Mouse (Mus musculus): Measurements from ENCODE around the gene Notch1. TPM values are rescaled to one million over a fixed set of nuclear protein-coding genes. Genes with fewer than 3 reads are reported as not detected.

The Notch1 gene
- polyA plus RNA-seq, 1 experiment from 2014 or later: 13.7 TPM

DNA sequence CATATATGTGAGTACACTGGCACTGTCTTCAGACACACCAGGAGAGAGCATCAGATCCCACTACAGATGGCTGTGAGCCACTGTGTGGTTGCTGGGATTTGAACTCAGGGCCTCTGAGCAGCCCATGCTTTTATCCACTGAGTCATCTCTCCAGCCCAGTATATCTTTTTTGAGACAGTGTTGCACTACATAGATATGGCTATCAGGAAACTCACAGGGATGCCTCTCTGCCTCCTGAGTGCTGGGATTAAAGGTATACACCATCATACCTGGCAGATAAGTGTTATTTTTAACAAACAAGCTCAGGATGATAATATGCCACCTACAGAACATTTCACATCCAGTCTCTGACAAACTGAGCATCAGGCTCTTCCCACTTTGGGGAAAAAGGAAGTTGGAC is 99.4 kb downstream of the Notch1 start:
- no peak overlapping the region for H3K9ac ChIP-seq (replicated peaks)
- no peak overlapping the region for H3K4me3 ChIP-seq (replicated peaks)
- no peak overlapping the region for H3K27ac ChIP-seq
- ATAC-seq (ENCODE audit: insufficient number of reproducible peaks, insufficient read depth, low FRiP score, low TSS enrichment, low read depth): no peak
- H3K4me2 ChIP-seq: no peak overlapping the region
- no peaks in the 10 kb centered on the region for H3K9me3 ChIP-seq
- H3K27me3 ChIP-seq: no peaks in the 10 kb centered on the region
- H3K36me3 ChIP-seq: peaks cover 99% of the 10 kb centered on the region
- H3K4me1 ChIP-seq (replicated peaks): no peaks in the 10 kb centered on the region

GRCm38 (mm10) chr2:26410931-26411411 is 105.5 kb downstream of the Notch1 start:
- Histone ChIP-seq H3K27me3 (no peaks in the 10 kb centered on the region), H3K27ac (no peak overlapping the region), H3K36me3 (peaks cover 73% of the 10 kb centered on the region), H3K4me1 (replicated peaks) (peaks cover 25% of the 10 kb centered on the region), H3K9ac (replicated peaks) (peak overlapping the region; percentile 12; the same call in 1 of the 2 replicates), H3K9me3 (no peaks in the 10 kb centered on the region), H3K4me3 (replicated peaks) (no peak overlapping the region), H3K4me2 (no peak overlapping the region)
- ATAC-seq (ENCODE audit: insufficient number of reproducible peaks, insufficient read depth, low FRiP score, low TSS enrichment, low read depth): no peak
- 81% methylated on average over 4 of the region's 5 CpGs for WGBS

- no peak overlapping the region for H3K27ac ChIP-seq
These were observed 106.4 kb downstream of the Notch1 start for GRCm38 (mm10) chr2:26410091-26410490.

DNA sequence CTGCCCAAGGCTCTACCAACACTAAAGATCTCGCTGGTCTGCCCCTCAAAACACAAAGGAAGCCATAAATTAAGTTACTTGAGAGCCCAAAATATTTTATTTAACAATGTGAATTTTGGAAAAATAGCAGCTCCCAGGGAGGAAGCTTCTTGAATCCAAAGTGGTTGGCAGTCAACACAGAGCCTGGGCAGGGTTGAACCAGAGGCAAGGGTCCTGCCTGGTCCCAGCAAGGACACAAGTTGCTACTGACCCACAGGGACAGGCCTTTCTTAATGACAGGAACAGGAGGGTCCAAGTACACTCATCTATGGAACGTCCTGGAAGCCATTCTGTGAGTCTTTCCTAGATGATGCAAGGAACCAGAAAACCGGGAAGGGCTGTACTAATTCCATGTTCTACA is 107.1 kb downstream of the Notch1 start:
- Histone ChIP-seq H3K4me1 (replicated peaks) (peaks cover 41% of the 10 kb centered on the region), H3K4me2 (no peak overlapping the region; the same call in 1 of the 2 replicates), H3K9me3 (no peaks in the 10 kb centered on the region), H3K27ac (no peak overlapping the region), H3K27me3 (no peaks in the 10 kb centered on the region), H3K36me3 (peaks cover 67% of the 10 kb centered on the region), H3K9ac (replicated peaks) (no peak overlapping the region), H3K4me3 (replicated peaks) (peak overlapping the region; percentile 89)
- no peak for ATAC-seq (ENCODE audit: insufficient number of reproducible peaks, insufficient read depth, low FRiP score, low TSS enrichment, low read depth)
- WGBS: 61% methylated on average over 3 of the region's 3 CpGs

More at GRCm38 (mm10) chr2:26410091-26410490, 106.4 kb downstream of the Notch1 start:
- ATAC-seq (ENCODE audit: insufficient number of reproducible peaks, insufficient read depth, low FRiP score, low TSS enrichment, low read depth): no peak
- Histone ChIP-seq H3K4me1 (replicated peaks) (peaks cover 34% of the 10 kb centered on the region), H3K27me3 (no peaks in the 10 kb centered on the region), H3K9ac (replicated peaks) (no peak overlapping the region), H3K36me3 (peaks cover 73% of the 10 kb centered on the region), H3K4me3 (replicated peaks) (no peak overlapping the region), H3K4me2 (no peak overlapping the region), H3K9me3 (no peaks in the 10 kb centered on the region)
- 70% methylated on average over 5 of the region's 5 CpGs for WGBS

DNA sequence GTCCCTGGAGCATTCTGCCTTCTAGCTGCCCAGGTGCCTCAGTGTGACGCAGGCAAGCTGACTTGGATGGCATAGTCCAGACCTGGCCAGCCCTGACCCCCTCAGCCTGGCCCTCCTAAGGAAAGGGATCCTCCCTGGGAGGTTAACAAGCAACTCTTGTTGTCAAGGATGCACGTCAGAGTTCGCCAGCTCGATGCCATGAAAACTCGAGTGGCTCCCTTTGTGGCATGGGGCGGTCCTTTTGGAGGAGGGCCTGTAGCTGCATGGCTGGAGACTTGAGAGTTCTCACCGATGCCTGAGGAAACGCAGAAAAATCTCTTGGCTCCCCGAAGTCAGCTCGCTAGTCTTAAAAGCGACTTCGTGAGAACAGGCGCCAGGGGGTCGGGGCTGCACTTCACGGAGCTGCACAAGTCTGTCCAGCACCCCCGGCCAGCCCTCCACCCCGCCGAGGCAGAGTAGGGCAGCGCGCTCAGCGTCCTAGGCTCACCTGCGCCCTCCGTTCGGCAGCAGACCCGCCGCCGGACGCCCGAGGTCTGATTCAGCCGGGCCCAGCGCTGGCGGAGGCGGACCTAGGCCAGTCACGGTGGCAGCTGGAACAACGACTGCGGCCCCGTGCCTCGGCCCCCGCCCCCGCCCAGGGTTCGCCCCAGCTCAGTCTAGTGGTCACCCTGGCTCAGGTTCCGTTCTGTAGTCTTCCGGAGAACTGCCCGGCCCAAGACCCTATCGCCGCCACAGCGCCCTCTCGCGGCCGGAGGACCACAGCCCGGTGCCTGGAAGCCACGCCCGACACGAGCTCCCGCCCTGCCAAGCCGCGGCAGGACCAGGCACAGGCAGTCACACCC is 107.7 kb downstream of the Notch1 start, which contains the start of gene Inpp5e:
Gene Inpp5e, minus strand, starts transcription at position 689 of the 842 bp plus-strand sequence.
- peaks cover 61% of the 10 kb centered on the region for H3K36me3 ChIP-seq
- peak within 1 kb of the TSS; percentile 92 for H3K9ac ChIP-seq (replicated peaks)

More for the DNA sequence above, 107.7 kb downstream of the Notch1 start, which contains the start of gene Inpp5e:
- Histone ChIP-seq H3K4me1 (replicated peaks) (peaks cover 41% of the 10 kb centered on the region), H3K27me3 (no peaks in the 10 kb centered on the region), H3K4me3 (replicated peaks) (peak within 1 kb of the TSS; percentile 89), H3K27ac (peak within 1 kb of the TSS; percentile 76), H3K4me2 (peak within 1 kb of the TSS; percentile 94), H3K9me3 (no peaks in the 10 kb centered on the region)
- under 1% methylated on average over 57 of the region's 57 CpGs for WGBS
- peak; percentile 93 for ATAC-seq (ENCODE audit: insufficient number of reproducible peaks, insufficient read depth, low FRiP score, low TSS enrichment, low read depth)

Small RNAs within 50 kb of the gene (microRNA-seq; reads per million reads assigned to microRNA genes)
- gene Mir6996: not detected

Other genes with a start within 250 kb of the Notch1 start
- not detected in 2 replicates for gene Ccdc187, start 222.1 kb downstream of the Notch1 start, polyA plus RNA-seq (2016; fragmentation: Nextera tagmentation; extraction: Ambion mirVana)
- 73.4 and 74.1 TPM in 2 replicates for gene Gpsm1, start 201.1 kb downstream of the Notch1 start, polyA plus RNA-seq (2016; fragmentation: Nextera tagmentation; extraction: Ambion mirVana)
- 32.2 and 32.5 TPM in 2 replicates for gene Dnlz, start 164.6 kb downstream of the Notch1 start, polyA plus RNA-seq (2016; fragmentation: Nextera tagmentation; extraction: Ambion mirVana)
- 0.50 and 0.51 TPM in 2 replicates for gene Card9, start 155.7 kb downstream of the Notch1 start, polyA plus RNA-seq (2016; fragmentation: Nextera tagmentation; extraction: Ambion mirVana)
- 36.7 and 39.4 TPM in 2 replicates for gene Snapc4, start 136.0 kb downstream of the Notch1 start, polyA plus RNA-seq (2016; fragmentation: Nextera tagmentation; extraction: Ambion mirVana)
- gene Entr1, start 127.3 kb downstream of the Notch1 start, polyA plus RNA-seq (2016; fragmentation: Nextera tagmentation; extraction: Ambion mirVana): 170 TPM in 2 replicates
- gene Pmpca, start 127.3 kb downstream of the Notch1 start, polyA plus RNA-seq (2016; fragmentation: Nextera tagmentation; extraction: Ambion mirVana): 116 TPM in 2 replicates
- gene Inpp5e, start 107.5 kb downstream of the Notch1 start, polyA plus RNA-seq (2016; fragmentation: Nextera tagmentation; extraction: Ambion mirVana): 29.1 and 30.3 TPM in 2 replicates
- gene Sec16a, start 71.4 kb downstream of the Notch1 start, polyA plus RNA-seq (2016; fragmentation: Nextera tagmentation; extraction: Ambion mirVana): 25.6 and 33.0 TPM in 2 replicates
- gene Egfl7, start 63.4 kb upstream of the Notch1 start, polyA plus RNA-seq (2016; fragmentation: Nextera tagmentation; extraction: Ambion mirVana): 77.4 and 82.1 TPM in 2 replicates
- gene Gm20532, start 70.0 kb upstream of the Notch1 start, polyA plus RNA-seq (2016; fragmentation: Nextera tagmentation; extraction: Ambion mirVana): 0.31 TPM in 1 of 2 replicates, not detected in the other
- gene Agpat2, start 87.8 kb upstream of the Notch1 start, polyA plus RNA-seq (2016; fragmentation: Nextera tagmentation; extraction: Ambion mirVana): 17.1 and 18.4 TPM in 2 replicates
- 61.7 and 66.3 TPM in 2 replicates for gene Fam69b, start 111.8 kb upstream of the Notch1 start, polyA plus RNA-seq (2016; fragmentation: Nextera tagmentation; extraction: Ambion mirVana)
- gene Lcn4, start 154.6 kb upstream of the Notch1 start, polyA plus RNA-seq (2016; fragmentation: Nextera tagmentation; extraction: Ambion mirVana): not detected in 2 replicates